ENCODE assay signal across 12 mouse cellular contexts in the genomic region with DNA sequence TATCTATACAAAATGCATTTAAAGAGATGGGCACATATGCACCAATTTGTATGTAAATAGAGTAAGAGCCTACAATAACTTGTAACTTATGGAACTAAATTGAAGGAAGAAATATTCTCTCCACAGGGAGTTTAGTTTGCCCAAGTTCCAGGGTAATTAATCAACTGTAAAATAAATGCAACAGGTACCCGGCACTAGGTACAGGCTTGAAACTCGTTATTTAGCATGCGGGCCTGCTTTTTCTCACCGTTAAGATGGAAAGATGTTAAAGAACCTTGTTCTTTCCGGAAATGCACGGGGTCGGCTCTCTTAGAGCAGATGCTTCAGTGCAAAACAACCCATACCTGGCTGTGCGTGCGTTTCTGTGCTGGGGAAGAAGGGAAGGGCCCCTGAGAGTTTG. TPM values are rescaled to one million over a fixed set of nuclear protein-coding genes. Genes with fewer than 3 reads are reported as not detected.
DNase-seq lines count a peak whose midpoint lies in the region; ATAC-seq and TF ChIP-seq lines count a peak whose summit lies in the region.
"Had no signal": no experiment of that assay in that cellular context is flagged by ENCODE, and none has a peak within 500 bp of the region (broad histone marks: within the 10 kb centered on the region; RNA-seq: fewer than 3 reads in every experiment).

No protein-coding gene starts in this region.

- peak overlapping the region; percentile 94; the same call in 1 of the 2 replicates for H3K27ac ChIP-seq in layer of hippocampus, adult 2 months
- peak overlapping the region; percentile 95 for H3K27ac ChIP-seq in forebrain, embryonic 13.5 days
- no peak overlapping the region for H3K27ac ChIP-seq in limb, embryonic 10.5 days
- H3K27ac ChIP-seq in neural tube, embryonic 15.5 days (replicated peaks), result peak overlapping the region; percentile 65; the same call in 1 of the 2 replicates
- H3K27ac ChIP-seq: lung, embryonic 15.5 days had no signal

- H3K27me3 ChIP-seq in forebrain, embryonic 13.5 days, result no peaks in the 10 kb centered on the region
- peaks cover 100% of the 10 kb centered on the region for H3K27me3 ChIP-seq in limb, embryonic 10.5 days (ENCODE audit: low read depth, poor library complexity, severe bottlenecking)
- peaks cover 14% of the 10 kb centered on the region; the same call in 1 of the 2 replicates for H3K27me3 ChIP-seq in neural tube, embryonic 15.5 days (replicated peaks)
- H3K27me3 ChIP-seq: Patski had no signal

- no peak for ATAC-seq in forebrain, embryonic 13.5 days
- no peak for ATAC-seq in neural tube, embryonic 15.5 days (ENCODE audit: low FRiP score)
- no peak for ATAC-seq in megakaryocyte progenitor cell, adult 5-6 weeks (replicated peaks; ENCODE audit: poor library complexity)

- peak overlapping the region; percentile 84 for H3K9ac ChIP-seq in forebrain, embryonic 13.5 days
- peak overlapping the region; percentile 28 for H3K9ac ChIP-seq in neural tube, embryonic 15.5 days (replicated peaks)
- H3K9ac ChIP-seq: lung, embryonic 15.5 days had no signal

- peaks cover 26% of the 10 kb centered on the region for H3K36me3 ChIP-seq in forebrain, embryonic 13.5 days (ENCODE audit: poor library complexity, severe bottlenecking)
- no peaks in the 10 kb centered on the region for H3K36me3 ChIP-seq in limb, embryonic 10.5 days
- H3K36me3 ChIP-seq in neural tube, embryonic 15.5 days, result no peaks in the 10 kb centered on the region
- H3K36me3 ChIP-seq: lung, embryonic 15.5 days had no signal

- peaks cover 55% of the 10 kb centered on the region for H3K4me1 ChIP-seq in forebrain, embryonic 13.5 days
- H3K4me1 ChIP-seq in limb, embryonic 10.5 days, result peaks cover 27% of the 10 kb centered on the region
- peaks cover 59% of the 10 kb centered on the region for H3K4me1 ChIP-seq in neural tube, embryonic 15.5 days

- TF ChIP-seq CTCF in layer of hippocampus, adult 2 months (conservative IDR thresholded peaks at IDR 0.05), result no peak

- peak overlapping the region; percentile 86 for H3K4me2 ChIP-seq in forebrain, embryonic 13.5 days
- H3K4me2 ChIP-seq in neural tube, embryonic 15.5 days, result peak overlapping the region; percentile 47
- H3K4me2 ChIP-seq: lung, embryonic 15.5 days had no signal

- WGBS in forebrain, embryonic 13.5 days, result 4% methylated on average over 9 of the region's 9 CpGs
- 4% methylated on average over 9 of the region's 9 CpGs for WGBS in limb, embryonic 10.5 days
- 10% methylated on average over 9 of the region's 9 CpGs for WGBS in neural tube, embryonic 15.5 days

- DNase-seq in layer of hippocampus, adult 2 months (ENCODE audit: low spot score in 2 of 2), result no peak
- no peak for DNase-seq in layer of hippocampus, adult 11-12 months (ENCODE audit: low spot score)
- DNase-seq in limb, embryonic 10.5 days (ENCODE audit: low spot score), result peak; percentile 37
- DNase-seq in urinary bladder, postnatal 14 days (ENCODE audit: low spot score), result no peak
- DNase-seq: adrenal gland, postnatal 10 days; gastrocnemius, postnatal 14 days had no signal

- H3K9me3 ChIP-seq in forebrain, embryonic 13.5 days (replicated peaks), result no peaks in the 10 kb centered on the region
- H3K9me3 ChIP-seq in limb, embryonic 10.5 days (replicated peaks), result no peaks in the 10 kb centered on the region
- no peaks in the 10 kb centered on the region for H3K9me3 ChIP-seq in neural tube, embryonic 15.5 days (replicated peaks)
- H3K9me3 ChIP-seq: lung, embryonic 15.5 days had no signal

- H3K4me3 ChIP-seq in layer of hippocampus, adult 2 months, result peak overlapping the region; percentile 38
- H3K4me3 ChIP-seq in forebrain, embryonic 13.5 days, result peak overlapping the region; percentile 64
- no peak overlapping the region for H3K4me3 ChIP-seq in limb, embryonic 10.5 days
- H3K4me3 ChIP-seq in neural tube, embryonic 15.5 days (replicated peaks), result peak overlapping the region; percentile 27
- H3K4me3 ChIP-seq: lung, embryonic 15.5 days had no signal

RNA-seq across cellular contexts. Expression of a gene that starts 7.4 kb away (rescaled TPM):
- 10 to 100 TPM; 60.7 to 66.4 TPM for total RNA-seq in layer of hippocampus, adult 2 months (2021)
- polyA plus RNA-seq in forebrain, embryonic 13.5 days (2015; fragmentation: Nextera tagmentation; extraction: Ambion mirVana), result 37.1 and 44.2 TPM in 2 replicates
- 0.11 TPM in 1 of 2 replicates, not detected in the other for polyA plus RNA-seq in limb, embryonic 10.5 days (2016; fragmentation: Nextera tagmentation; extraction: Ambion mirVana)
- polyA plus RNA-seq in neural tube, embryonic 15.5 days (2015; fragmentation: Nextera tagmentation; extraction: Ambion mirVana), result 6.9 and 9.5 TPM in 2 replicates
- total RNA-seq in megakaryocyte progenitor cell, adult 5-6 weeks (2015), result not detected in 2 replicates
- total RNA-seq in megakaryocyte progenitor cell, adult 5-6 weeks (2017), result not detected in 2 replicates
- total RNA-seq: gastrocnemius, postnatal 14 days had no signal
- polyA plus RNA-seq: heart, postnatal 0 days had no signal
